Mouse (Mus musculus) mouse embryonic stem cell (cell line): Measurements from ENCODE around the gene Zdhhc18.

ENCODE experiments used
- in situ Hi-C, 2 experiments: fragments of 300-500 bp; cut with MboI; formaldehyde crosslinking; loops; 1 replicate in 1 of 2; 3 replicates in 1 of 2; pipeline ENCODE4 v1.14.3; 2019 to 2020; ENCODE audit warnings: low sequenced_read_pairs in 2 of 2, low pct_unique_long_range_greater_than_20kb in 1 of 2, mixed read lengths in 1 of 2; ENCODE audit not compliant: unreplicated experiment in 1 of 2

Gene Zdhhc18

GRCm38 (mm10) chr4:133633332-133634042 is 16.5 kb downstream of the Zdhhc18 start:
- in situ Hi-C loops = no loop called here

- in situ Hi-C loops = no loop called here
Observed at GRCm38 (mm10) chr4:133632483-133633327, 17.2 kb downstream of the Zdhhc18 start.

GRCm38 (mm10) chr4:133631769-133632411 is 18.1 kb downstream of the Zdhhc18 start:
- in situ Hi-C loops = no loop called here

GRCm38 (mm10) chr4:133631071-133631768 is 18.7 kb downstream of the Zdhhc18 start:
- in situ Hi-C loops = no loop called here

GRCm38 (mm10) chr4:133630326-133630920 is 19.5 kb downstream of the Zdhhc18 start:
- in situ Hi-C loops = no loop called here

GRCm38 (mm10) chr4:133629191-133629590 is 20.8 kb downstream of the Zdhhc18 start:
- in situ Hi-C loops = no loop called here

- in situ Hi-C loops = no loop called here
Observed at GRCm38 (mm10) chr4:133628517-133628916, 21.4 kb downstream of the Zdhhc18 start.

- in situ Hi-C loops = no loop called here
Observed at GRCm38 (mm10) chr4:133627039-133627438, 22.9 kb downstream of the Zdhhc18 start.

GRCm38 (mm10) chr4:133626621-133627020 is 23.3 kb downstream of the Zdhhc18 start:
- in situ Hi-C loops = no loop called here

- in situ Hi-C loops = no loop called here
Observed at GRCm38 (mm10) chr4:133626221-133626620, 23.7 kb downstream of the Zdhhc18 start.

- in situ Hi-C loops = no loop called here
Observed at GRCm38 (mm10) chr4:133625621-133626071, 24.3 kb downstream of the Zdhhc18 start.

GRCm38 (mm10) chr4:133624830-133625229 is 25.1 kb downstream of the Zdhhc18 start:
- in situ Hi-C loops = no loop called here

GRCm38 (mm10) chr4:133622161-133622695 is 27.7 kb downstream of the Zdhhc18 start:
- in situ Hi-C loops = no loop called here

GRCm38 (mm10) chr4:133620668-133621067 is 29.3 kb downstream of the Zdhhc18 start:
- in situ Hi-C loops = no loop called here

- in situ Hi-C loops = no loop called here
Observed at GRCm38 (mm10) chr4:133619473-133620136, 30.3 kb downstream of the Zdhhc18 start.

- in situ Hi-C loops = no loop called here
Observed at GRCm38 (mm10) chr4:133617936-133618335, 32.0 kb downstream of the Zdhhc18 start.

GRCm38 (mm10) chr4:133615416-133615815 is 34.5 kb downstream of the Zdhhc18 start:
- in situ Hi-C loops = no loop called here
